Mouse (Mus musculus) MEL (cell line): Measurements from ENCODE around the gene Zbtb22. TPM values are rescaled to one million over a fixed set of nuclear protein-coding genes. Genes with fewer than 3 reads are reported as not detected.

ENCODE experiments used
- DNase-seq: peaks from one replicate; pipeline ENCODE4 v3.0.0; 2011; ENCODE audit warnings: low read depth, low spot score
- H3K27ac ChIP-seq: 2 replicates; pipeline ENCODE4 v1.5.1; 2012; ENCODE audit warnings: low read depth, mild to moderate bottlenecking, control low read depth, low read length, moderate library complexity; ENCODE audit not compliant: control insufficient read depth
- H3K27me3 ChIP-seq, 2 experiments: fragments of 150-350 bp in 1 of 2; sonication (generic) in 1 of 2; 2 replicates each; pipeline ENCODE4 v1.6.1; 2012; ENCODE audit warnings: low read length in 2 of 2, mild to moderate bottlenecking in 2 of 2, improper control_type of control experiment in 1 of 2, moderate library complexity in 1 of 2; ENCODE audit not compliant: insufficient read depth in 2 of 2, control insufficient read depth in 1 of 2
- H3K36me3 ChIP-seq, 2 experiments: 2 replicates each; pipeline ENCODE4 v1.6.1; 2012 to 2014; ENCODE audit warnings: low read length in 2 of 2, improper control_type of control experiment in 1 of 2, inconsistent platforms in 1 of 2, mild to moderate bottlenecking in 1 of 2; ENCODE audit not compliant: insufficient read depth in 2 of 2, control insufficient read depth in 1 of 2
- H3K4me1 ChIP-seq, 2 experiments: fragments of 150-350 bp in 1 of 2; sonication (generic) in 1 of 2; 2 replicates each; pipeline ENCODE4 v1.6.1; 2012; ENCODE audit warnings: low read length in 2 of 2, improper control_type of control experiment in 1 of 2, mild to moderate bottlenecking in 1 of 2; ENCODE audit not compliant: insufficient read depth in 2 of 2, control insufficient read depth in 1 of 2
- H3K4me3 ChIP-seq, 2 experiments: fragments of 150-350 bp in 1 of 2; sonication (generic) in 1 of 2; 2 replicates each; pipeline ENCODE4 v1.5.1; 2012; ENCODE audit warnings: low read depth in 2 of 2, low read length in 2 of 2, mild to moderate bottlenecking in 2 of 2, moderate library complexity in 2 of 2, control low read depth in 1 of 2, improper control_type of control experiment in 1 of 2; ENCODE audit not compliant: control insufficient read depth in 1 of 2, insufficient read depth in 1 of 2
- H3K79me2 ChIP-seq: 2 replicates; pipeline ENCODE4 v1.6.1; 2012; ENCODE audit warnings: mild to moderate bottlenecking, low read length, moderate library complexity; ENCODE audit not compliant: control insufficient read depth, poor library complexity, insufficient read depth
- H3K9ac ChIP-seq: 2 replicates; pipeline ENCODE4 v1.6.1; 2012; ENCODE audit warnings: low read depth, mild to moderate bottlenecking, control low read depth, low read length, moderate library complexity; ENCODE audit not compliant: control insufficient read depth, poor library complexity, severe bottlenecking
- H3K9me3 ChIP-seq: fragments of 150-350 bp; sonication (generic); replicated peaks from 2 replicates; pipeline ENCODE4 v1.6.1; 2012; ENCODE audit warnings: mild to moderate bottlenecking, low read length, improper control_type of control experiment, moderate library complexity; ENCODE audit not compliant: insufficient read depth
- BHLHE40 ChIP-seq: IDR thresholded peaks from 2 replicates; pipeline ENCODE4 v1.6.1; 2012; ENCODE audit warnings: low read depth, mild to moderate bottlenecking, inconsistent platforms, low read length, improper control_type of control experiment, borderline replicate concordance
- CHD1 ChIP-seq: IDR thresholded peaks from 2 replicates; pipeline ENCODE4 v1.6.1; 2012; ENCODE audit warnings: low read depth, mild to moderate bottlenecking, inconsistent platforms, low read length, improper control_type of control experiment
- E2F4 ChIP-seq: IDR thresholded peaks from 2 replicates; pipeline ENCODE4 v1.6.1; 2011; ENCODE audit warnings: low read depth, low read length, improper control_type of control experiment, borderline replicate concordance
- ETS1 ChIP-seq: IDR thresholded peaks from 2 replicates; pipeline ENCODE4 v1.6.1; 2012; ENCODE audit warnings: low read depth, mild to moderate bottlenecking, inconsistent platforms, low read length, improper control_type of control experiment, moderate library complexity
- GABPA ChIP-seq: IDR thresholded peaks from 2 replicates; pipeline ENCODE4 v1.6.1; 2012; ENCODE audit warnings: low read depth, mild to moderate bottlenecking, inconsistent platforms, low read length, improper control_type of control experiment, moderate library complexity
- GATA1 ChIP-seq: IDR thresholded peaks from 2 replicates; pipeline ENCODE4 v1.6.1; 2011; ENCODE audit warnings: low read depth, low read length, improper control_type of control experiment
- HCFC1 ChIP-seq: IDR thresholded peaks from 2 replicates; pipeline ENCODE4 v1.6.1; 2012; ENCODE audit warnings: low read depth, mild to moderate bottlenecking, inconsistent platforms, low read length, improper control_type of control experiment, moderate library complexity
- JUND ChIP-seq: IDR thresholded peaks from 2 replicates; pipeline ENCODE4 v1.6.1; 2011; ENCODE audit warnings: low read depth, mild to moderate bottlenecking, improper control_type of control experiment, low read length
- MAFK ChIP-seq: IDR thresholded peaks from 2 replicates; pipeline ENCODE4 v1.6.1; 2011; ENCODE audit warnings: low read depth, mild to moderate bottlenecking, low read length, improper control_type of control experiment, borderline replicate concordance
- MAX ChIP-seq: IDR thresholded peaks from 2 replicates; pipeline ENCODE4 v1.6.1; 2011; ENCODE audit warnings: low read length, improper control_type of control experiment
- MAZ ChIP-seq: IDR thresholded peaks from 2 replicates; pipeline ENCODE4 v1.6.1; 2012; ENCODE audit warnings: low read depth, mild to moderate bottlenecking, inconsistent platforms, low read length, improper control_type of control experiment
- MXI1 ChIP-seq: IDR thresholded peaks from 2 replicates; pipeline ENCODE4 v1.6.1; 2011; ENCODE audit warnings: mild to moderate bottlenecking, low read depth, low read length, improper control_type of control experiment
- MYB ChIP-seq: IDR thresholded peaks from 2 replicates; pipeline ENCODE4 v1.6.1; 2011; ENCODE audit warnings: mild to moderate bottlenecking, low read depth, low read length, improper control_type of control experiment
- MYC ChIP-seq: IDR thresholded peaks from 2 replicates; pipeline ENCODE4 v1.6.1; 2011; ENCODE audit warnings: low read depth, mild to moderate bottlenecking, low read length, improper control_type of control experiment, moderate library complexity
- NELFE ChIP-seq: IDR thresholded peaks from 2 replicates; pipeline ENCODE4 v1.6.1; 2011; ENCODE audit warnings: low read depth, low read length, improper control_type of control experiment
- NRF1 ChIP-seq: IDR thresholded peaks from 2 replicates; pipeline ENCODE4 v1.6.1; 2014; ENCODE audit warnings: low read depth, mild to moderate bottlenecking, inconsistent platforms, low read length, improper control_type of control experiment, moderate library complexity; ENCODE audit not compliant: poor library complexity, insufficient read depth, severe bottlenecking
- POLR2AphosphoS2 ChIP-seq: IDR thresholded peaks from 2 replicates; pipeline ENCODE4 v1.6.1; 2011; ENCODE audit warnings: low read length, improper control_type of control experiment
- RAD21 ChIP-seq: IDR thresholded peaks from 2 replicates; pipeline ENCODE4 v1.6.1; 2011; ENCODE audit warnings: mild to moderate bottlenecking, low read depth, low read length, improper control_type of control experiment
- SIN3A ChIP-seq: IDR thresholded peaks from 2 replicates; pipeline ENCODE4 v1.6.1; 2012; ENCODE audit warnings: low read length, improper control_type of control experiment, inconsistent platforms
- SMC3 ChIP-seq: IDR thresholded peaks from 2 replicates; pipeline ENCODE4 v1.6.1; 2011; ENCODE audit warnings: low read depth, low read length, improper control_type of control experiment
- TAL1 ChIP-seq: IDR thresholded peaks from 2 replicates; pipeline ENCODE4 v1.6.1; 2012; ENCODE audit warnings: mild to moderate bottlenecking, inconsistent platforms, low read length, moderate library complexity, mixed read lengths
- TBP ChIP-seq: IDR thresholded peaks from 2 replicates; pipeline ENCODE4 v1.8.0; 2011; ENCODE audit warnings: low read depth, low read length, improper control_type of control experiment
- UBTF ChIP-seq: IDR thresholded peaks from 2 replicates; pipeline ENCODE4 v1.6.1; 2012; ENCODE audit warnings: low read depth, mild to moderate bottlenecking, inconsistent platforms, low read length, improper control_type of control experiment, moderate library complexity, borderline replicate concordance; ENCODE audit not compliant: insufficient read depth
- USF1 ChIP-seq: IDR thresholded peaks from 2 replicates; pipeline ENCODE4 v1.6.1; 2014; ENCODE audit warnings: low read depth, mild to moderate bottlenecking, inconsistent platforms, low read length, improper control_type of control experiment, moderate library complexity
- USF2 ChIP-seq, 2 experiments: IDR thresholded peaks; 2 replicates each; pipeline ENCODE4 v1.6.1; 2011 to 2012; ENCODE audit warnings: improper control_type of control experiment in 2 of 2, low read length in 2 of 2, borderline replicate concordance in 1 of 2, inconsistent platforms in 1 of 2, low read depth in 1 of 2, mild to moderate bottlenecking in 1 of 2; ENCODE audit not compliant: insufficient read depth in 1 of 2
- ZKSCAN1 ChIP-seq: IDR thresholded peaks from 2 replicates; pipeline ENCODE4 v1.6.1; 2012; ENCODE audit warnings: low read depth, mild to moderate bottlenecking, inconsistent platforms, low read length, improper control_type of control experiment, moderate library complexity
- ZMIZ1 ChIP-seq: IDR thresholded peaks from 2 replicates; pipeline ENCODE4 v1.6.1; 2012; ENCODE audit warnings: low read depth, mild to moderate bottlenecking, inconsistent platforms, low read length, improper control_type of control experiment, moderate library complexity
- polyA plus RNA-seq, 2 experiments: library from polyadenylated mRNA; stranded (reverse) in 1 of 2; unstranded in 1 of 2; fragments of >175 nt in 1 of 2; fragments of >200 nt in 1 of 2; gene quantifications; 2 replicates each; pipeline versions ENCODE4 v1.2.1 to v1.2.4; 2012; ENCODE audit warnings: low replicate concordance in 2 of 2, low read depth in 1 of 2; ENCODE audit not compliant: insufficient read length in 2 of 2, insufficient read depth in 1 of 2, missing spikeins in 1 of 2
- total RNA-seq: library from RNA; depleted of rRNA; stranded (reverse); fragments of 300-350 nt; gene quantifications from 2 replicates; pipeline ENCODE4 v1.2.3, GENCODE M21; 2012

The Zbtb22 gene
- total and polyA plus RNA-seq, 3 experiments: 18.6 to 30.0 TPM; not detected in 1

- Histone ChIP-seq H3K79me2 (peaks cover 24% of the 10 kb centered on the region), H3K27me3 (no peaks in the 10 kb centered on the region), H3K9me3 (no peaks in the 10 kb centered on the region), H3K9ac (peak overlapping the region; percentile 75), H3K4me1 (peaks cover 2 to 24% of the 10 kb centered on the region in 2 experiments), H3K27ac (peak overlapping the region; percentile 56), H3K36me3 (peaks cover 0 to 8% of the 10 kb centered on the region in 2 experiments; a peak in 2 of 4 replicates), H3K4me3 (peak overlapping the region; percentile 74 to 78)
- TF ChIP-seq UBTF (no peak), HCFC1 (no peak), ZMIZ1 (0 out of 2 replicates have a peak, but pooled peaks have one; percentile 7), JUND (no peak)
- no peak for DNase-seq
These were observed 12.7 kb downstream of the Zbtb22 start for GRCm38 (mm10) chr17:33928251-33928947.

- H3K27me3 ChIP-seq: no peaks in the 10 kb centered on the region
- peak within 1 kb of the TSS; percentile 74 to 78 for H3K4me3 ChIP-seq
- peaks cover 24% of the 10 kb centered on the region for H3K79me2 ChIP-seq
- H3K9me3 ChIP-seq: no peaks in the 10 kb centered on the region
- peak within 1 kb of the TSS; percentile 93 for H3K9ac ChIP-seq
- DNase-seq: peak; percentile 95
- peaks cover 0 to 3% of the 10 kb centered on the region in 2 experiments; a peak in 2 of 4 replicates for H3K36me3 ChIP-seq
- H3K4me1 ChIP-seq: peaks cover 0 to 13% of the 10 kb centered on the region in 2 experiments; a peak in 2 of 4 replicates
- H3K27ac ChIP-seq: peak within 1 kb of the TSS; percentile 98
- peak; percentile 89 for TF ChIP-seq MXI1
- no peak for TF ChIP-seq E2F4
- TF ChIP-seq POLR2AphosphoS2: peak; percentile 87
- no peak for TF ChIP-seq NRF1
- no peak for TF ChIP-seq TAL1
- no peak for TF ChIP-seq GABPA
- TF ChIP-seq MAFK: no peak
- TF ChIP-seq GATA1: no peak
- no peak for TF ChIP-seq UBTF
- TF ChIP-seq MYC: no peak
- no peak for TF ChIP-seq USF1
- TF ChIP-seq BHLHE40: no peak
- peak; percentile 49 for TF ChIP-seq NELFE
- no peak for TF ChIP-seq USF2 (IDR thresholded peaks at IDR 0.05; ENCODE audit: borderline replicate concordance in 1 of 2, insufficient read depth in 1 of 2, low read depth in 1 of 2, low read length in 2 of 2)
- TF ChIP-seq SMC3: 0 out of 2 replicates have a peak, but pooled peaks have one; percentile 6
- TF ChIP-seq SIN3A: peak; percentile 97
- TF ChIP-seq ZKSCAN1: no peak
- no peak for TF ChIP-seq MYB
- TF ChIP-seq MAZ: peak; percentile 100
- TF ChIP-seq TBP: peak; percentile 44; the same call in 1 of the 2 replicates
- 0 out of 2 replicates have a peak, but pooled peaks have one; percentile 6 for TF ChIP-seq CHD1
- TF ChIP-seq ZMIZ1: no peak; the same call in 1 of the 2 replicates
- TF ChIP-seq ETS1: peak; percentile 59; the same call in 1 of the 2 replicates
- peak; percentile 55; the same call in 1 of the 2 replicates for TF ChIP-seq MAX
- TF ChIP-seq RAD21: no peak
- TF ChIP-seq JUND: 0 out of 2 replicates have a peak, but pooled peaks have one; percentile 0
These were observed 13.9 kb downstream of the Zbtb22 start, which contains the start of gene Rgl2 for GRCm38 (mm10) chr17:33929371-33930279. Rgl2 (plus strand) TSS chr17:33929543.
